Mouse (Mus musculus): ENCODE data around the gene Kif11. TPM values are rescaled to one million over a fixed set of nuclear protein-coding genes. Genes with fewer than 3 reads are reported as not detected.

The Kif11 gene
- total and polyA plus RNA-seq, 2 experiments = 0.11 to 0.55 TPM

DNA sequence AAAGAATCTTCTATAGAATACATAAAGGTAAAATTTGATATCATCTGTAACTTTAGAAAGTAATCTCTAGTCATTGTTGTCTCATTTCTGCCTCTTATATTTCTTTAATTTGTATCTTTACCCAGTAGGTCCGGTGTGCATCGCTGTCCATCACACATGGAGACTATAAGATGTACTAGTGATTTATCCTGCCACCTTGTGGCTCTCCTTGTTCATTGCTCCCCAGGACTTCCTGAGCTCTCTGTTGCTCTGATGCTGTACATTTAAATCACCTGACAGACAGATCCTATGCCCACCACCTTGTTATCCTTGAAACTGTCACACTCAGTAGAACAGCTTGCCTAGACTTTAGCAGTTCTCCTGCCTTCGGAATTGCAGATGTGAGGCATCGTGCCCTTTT lies 42.1 kb downstream of the Kif11 start:
- 70% methylated on average over 4 of the region's 4 CpGs for WGBS
- no peaks in the 10 kb centered on the region for H3K36me3 ChIP-seq (ENCODE audit: control insufficient read depth, insufficient read depth, low read length)

DNA sequence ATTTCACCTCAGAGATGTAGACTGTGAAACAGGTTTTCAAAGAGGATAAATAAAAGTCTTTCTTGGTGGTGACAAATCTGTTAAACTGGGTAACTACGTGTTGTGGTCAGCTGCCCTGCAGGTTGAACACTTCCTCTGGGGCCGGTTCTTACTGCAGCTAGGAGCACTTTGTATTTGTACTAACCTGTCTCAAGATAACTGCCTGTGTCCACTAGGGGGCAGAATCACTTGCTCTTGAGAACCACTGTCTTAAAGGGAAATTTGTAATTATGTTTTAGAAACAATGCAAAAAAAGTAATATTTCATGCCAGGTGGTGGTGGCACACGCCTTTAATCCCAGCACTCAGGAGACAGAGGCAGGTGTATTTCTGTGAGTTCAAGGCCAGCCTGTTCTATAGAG lies 43.4 kb downstream of the Kif11 start:
- Histone ChIP-seq H3K36me3 (ENCODE audit: control insufficient read depth, insufficient read depth, low read length) (no peaks in the 10 kb centered on the region), H3K27ac (replicated peaks; ENCODE audit: insufficient read depth, low read depth, low read length) (no peak overlapping the region), H3K27me3 (ENCODE audit: control insufficient read depth, insufficient read depth, low read length) (no peaks in the 10 kb centered on the region), H3K4me3 (ENCODE audit: insufficient read depth, low read depth, low read length) (no peak overlapping the region), H3K4me1 (ENCODE audit: control insufficient read depth, insufficient read depth, low read length) (no peaks in the 10 kb centered on the region), H3K79me2 (ENCODE audit: control insufficient read depth, insufficient read depth, low read length) (no peaks in the 10 kb centered on the region), H3K9ac (ENCODE audit: low read depth, low read length) (no peak overlapping the region)
- TF ChIP-seq CTCF (IDR thresholded peaks at IDR 0.05; ENCODE audit: low read depth, low read length) (no peak; the same call in 1 of the 2 replicates), POLR2A (IDR thresholded peaks at IDR 0.05; ENCODE audit: extremely low read depth, insufficient read depth, low read length) (no peak)
- DNase-seq (ENCODE audit: extremely low read depth, low read depth, low spot score) = peak; percentile 79
- WGBS = 22% methylated on average over 3 of the region's 3 CpGs

More for the DNA sequence above, 42.1 kb downstream of the Kif11 start:
- Histone ChIP-seq H3K9ac (ENCODE audit: low read depth, low read length) (no peak overlapping the region), H3K27me3 (ENCODE audit: control insufficient read depth, insufficient read depth, low read length) (no peaks in the 10 kb centered on the region), H3K4me1 (ENCODE audit: control insufficient read depth, insufficient read depth, low read length) (no peaks in the 10 kb centered on the region), H3K79me2 (ENCODE audit: control insufficient read depth, insufficient read depth, low read length) (no peaks in the 10 kb centered on the region), H3K27ac (replicated peaks; ENCODE audit: insufficient read depth, low read depth, low read length) (no peak overlapping the region), H3K4me3 (ENCODE audit: insufficient read depth, low read depth, low read length) (no peak overlapping the region)
- peak; percentile 42 for DNase-seq (ENCODE audit: extremely low read depth, low read depth, low spot score)
- TF ChIP-seq POLR2A (IDR thresholded peaks at IDR 0.05; ENCODE audit: extremely low read depth, insufficient read depth, low read length) (no peak), CTCF (IDR thresholded peaks at IDR 0.05; ENCODE audit: low read depth, low read length) (peak; percentile 49)

DNA sequence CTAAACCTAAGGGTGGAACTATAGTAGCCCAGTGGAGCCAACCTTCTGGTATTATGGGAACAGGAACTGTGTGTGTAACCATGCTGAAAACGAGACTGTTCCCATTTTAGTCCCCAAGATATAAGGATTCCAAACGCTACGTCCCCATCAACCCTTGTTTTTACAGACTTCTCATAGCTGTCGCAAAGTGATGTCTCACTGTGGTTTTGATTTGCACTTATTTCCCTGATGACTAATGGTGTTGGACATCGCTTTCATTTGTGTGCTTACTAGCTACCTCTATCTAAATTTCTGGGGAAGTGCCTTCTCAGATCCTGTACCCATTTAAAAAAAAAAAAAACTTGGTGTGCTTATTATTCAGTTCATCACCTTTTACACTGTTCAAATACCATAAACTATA lies 52.4 kb downstream of the Kif11 start:
- Histone ChIP-seq H3K79me2 (ENCODE audit: control insufficient read depth, insufficient read depth, low read length) (no peaks in the 10 kb centered on the region), H3K4me3 (ENCODE audit: insufficient read depth, low read depth, low read length) (no peak overlapping the region), H3K27me3 (ENCODE audit: control insufficient read depth, insufficient read depth, low read length) (no peaks in the 10 kb centered on the region), H3K9ac (ENCODE audit: low read depth, low read length) (no peak overlapping the region), H3K27ac (replicated peaks; ENCODE audit: insufficient read depth, low read depth, low read length) (no peak overlapping the region), H3K4me1 (ENCODE audit: control insufficient read depth, insufficient read depth, low read length) (peaks cover 6% of the 10 kb centered on the region), H3K36me3 (ENCODE audit: control insufficient read depth, insufficient read depth, low read length) (no peaks in the 10 kb centered on the region)
- WGBS = 86% methylated on average over 5 of the region's 5 CpGs
- no peak for DNase-seq (ENCODE audit: extremely low read depth, low read depth, low spot score)
- no peak for TF ChIP-seq POLR2A (IDR thresholded peaks at IDR 0.05; ENCODE audit: extremely low read depth, insufficient read depth, low read length)

DNA sequence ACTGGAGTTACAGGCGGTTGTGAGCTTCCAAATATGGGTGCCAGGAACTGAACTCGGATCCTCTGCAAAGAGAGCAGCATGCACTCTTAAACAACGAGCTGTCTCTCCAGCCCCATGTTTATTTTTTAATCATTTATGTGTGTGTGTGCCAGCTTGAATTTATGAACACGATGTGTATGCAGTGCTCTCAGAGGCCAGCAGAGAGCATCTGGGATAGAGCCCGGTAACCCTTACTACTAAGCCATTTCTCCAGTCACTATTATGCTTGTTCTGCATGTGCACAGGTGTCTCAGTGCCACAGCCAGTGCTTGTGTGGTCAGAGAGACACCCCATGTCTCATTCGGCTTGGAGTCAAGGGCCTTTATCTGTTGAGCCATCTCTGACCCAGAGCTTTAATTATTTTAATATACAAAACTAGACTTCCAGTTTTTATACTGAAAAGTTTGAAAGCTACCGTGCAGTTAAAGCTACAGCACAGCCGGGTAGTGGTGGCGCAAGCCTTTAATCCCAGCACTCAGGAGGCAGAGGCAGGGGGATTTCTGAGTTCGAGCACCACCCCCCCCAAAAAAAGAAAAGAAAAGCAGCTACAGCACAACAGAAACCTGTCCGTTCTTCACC lies 55.0 kb downstream of the Kif11 start:
- TF ChIP-seq POLR2A (IDR thresholded peaks at IDR 0.05; ENCODE audit: extremely low read depth, insufficient read depth, low read length) = no peak
- TF ChIP-seq CTCF (IDR thresholded peaks at IDR 0.05; ENCODE audit: low read depth, low read length) = no peak
- Histone ChIP-seq H3K27ac (replicated peaks; ENCODE audit: insufficient read depth, low read depth, low read length) (no peak overlapping the region), H3K9ac (ENCODE audit: low read depth, low read length) (no peak overlapping the region), H3K36me3 (ENCODE audit: control insufficient read depth, insufficient read depth, low read length) (0 out of 2 replicates have a peak, but pooled peaks cover 3% of the 10 kb centered on the region), H3K4me1 (ENCODE audit: control insufficient read depth, insufficient read depth, low read length) (peaks cover 6% of the 10 kb centered on the region), H3K27me3 (ENCODE audit: control insufficient read depth, insufficient read depth, low read length) (no peaks in the 10 kb centered on the region), H3K79me2 (ENCODE audit: control insufficient read depth, insufficient read depth, low read length) (peaks cover 7% of the 10 kb centered on the region), H3K4me3 (ENCODE audit: insufficient read depth, low read depth, low read length) (no peak overlapping the region)
- DNase-seq (ENCODE audit: extremely low read depth, low read depth, low spot score) = no peak
- 88% methylated on average over 11 of the region's 11 CpGs for WGBS

DNA sequence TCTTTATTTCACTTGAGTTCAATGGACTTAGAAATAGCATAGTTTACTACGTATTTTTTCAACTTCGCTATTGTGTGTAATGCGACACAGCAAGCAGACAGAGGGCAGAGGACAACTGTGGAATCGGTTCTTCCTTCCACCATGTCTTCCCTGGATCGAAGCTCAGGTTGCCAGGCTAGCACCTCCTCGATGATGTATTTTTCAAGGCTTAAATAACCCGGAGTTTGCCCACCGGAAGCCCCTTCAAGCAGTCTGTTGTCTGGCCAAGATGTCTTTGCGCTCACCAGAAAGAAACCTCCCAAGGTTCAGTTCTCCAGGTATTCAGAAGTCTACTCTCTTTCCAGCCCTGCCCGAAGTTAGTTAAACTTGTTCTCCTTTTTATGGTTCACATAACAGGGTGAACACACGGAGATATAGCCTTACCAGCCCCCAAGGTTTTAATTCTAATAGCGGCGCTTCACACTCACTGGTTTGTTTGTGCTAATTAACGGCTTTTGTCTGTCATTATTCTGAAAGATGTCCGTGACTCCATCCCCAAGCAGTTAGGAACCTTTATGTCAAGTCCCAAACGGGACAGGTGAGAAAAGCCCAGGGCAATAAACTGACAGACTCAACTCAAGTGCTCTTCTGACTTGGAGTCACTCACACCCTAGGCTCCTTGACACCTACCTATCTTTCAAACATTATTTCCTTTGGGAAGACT lies 56.8 kb downstream of the Kif11 start:
- TF ChIP-seq POLR2A (IDR thresholded peaks at IDR 0.05; ENCODE audit: extremely low read depth, insufficient read depth, low read length) = no peak
- 35% methylated on average over 16 of the region's 16 CpGs for WGBS
- no peak for DNase-seq (ENCODE audit: extremely low read depth, low read depth, low spot score)
- Histone ChIP-seq H3K4me1 (ENCODE audit: control insufficient read depth, insufficient read depth, low read length) (peaks cover 6% of the 10 kb centered on the region), H3K79me2 (ENCODE audit: control insufficient read depth, insufficient read depth, low read length) (peaks cover 7% of the 10 kb centered on the region), H3K36me3 (ENCODE audit: control insufficient read depth, insufficient read depth, low read length) (peaks cover 16% of the 10 kb centered on the region), H3K9ac (ENCODE audit: low read depth, low read length) (peak overlapping the region; percentile 61; the same call in 1 of the 2 replicates), H3K4me3 (ENCODE audit: insufficient read depth, low read depth, low read length) (peak overlapping the region; percentile 90), H3K27ac (replicated peaks; ENCODE audit: insufficient read depth, low read depth, low read length) (peak overlapping the region; percentile 86; the same call in 1 of the 2 replicates), H3K27me3 (ENCODE audit: control insufficient read depth, insufficient read depth, low read length) (no peaks in the 10 kb centered on the region)

DNA sequence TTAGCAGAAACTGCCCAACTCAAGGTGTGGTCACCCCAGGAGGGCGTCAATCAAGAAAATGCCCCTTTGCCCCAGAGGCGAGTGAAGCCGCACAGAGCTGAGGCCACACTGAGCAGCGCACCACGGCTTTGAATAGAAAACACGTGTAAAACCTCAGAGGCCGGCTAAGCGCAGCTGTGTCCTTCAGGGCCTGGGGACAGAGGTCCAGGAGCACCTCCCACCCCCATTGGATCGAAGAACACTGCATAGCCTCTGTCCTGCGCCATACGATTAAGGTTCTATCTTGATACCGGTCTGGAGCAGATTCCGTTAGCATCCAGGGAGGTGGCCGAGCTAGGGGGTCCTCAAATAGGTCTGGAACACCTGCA lies 57.7 kb downstream of the Kif11 start:
- peak overlapping the region; percentile 86 for H3K27ac ChIP-seq (replicated peaks; ENCODE audit: insufficient read depth, low read depth, low read length)
- no peaks in the 10 kb centered on the region for H3K27me3 ChIP-seq (ENCODE audit: control insufficient read depth, insufficient read depth, low read length)
- H3K36me3 ChIP-seq (ENCODE audit: control insufficient read depth, insufficient read depth, low read length) = peaks cover 17% of the 10 kb centered on the region
- no peak for TF ChIP-seq CTCF (IDR thresholded peaks at IDR 0.05; ENCODE audit: low read depth, low read length)
- no peak for TF ChIP-seq POLR2A (IDR thresholded peaks at IDR 0.05; ENCODE audit: extremely low read depth, insufficient read depth, low read length)
- peak overlapping the region; percentile 90 for H3K4me3 ChIP-seq (ENCODE audit: insufficient read depth, low read depth, low read length)
- 3% methylated on average over 14 of the region's 14 CpGs for WGBS
- H3K4me1 ChIP-seq (ENCODE audit: control insufficient read depth, insufficient read depth, low read length) = peaks cover 8% of the 10 kb centered on the region
- H3K79me2 ChIP-seq (ENCODE audit: control insufficient read depth, insufficient read depth, low read length) = peaks cover 7% of the 10 kb centered on the region
- H3K9ac ChIP-seq (ENCODE audit: low read depth, low read length) = peak overlapping the region; percentile 84
- peak; percentile 84 for DNase-seq (ENCODE audit: extremely low read depth, low read depth, low spot score)

Measured in liver, adult 2 months (tissue).